Mouse (Mus musculus) stomach, embryonic 15.5 days (tissue): ENCODE measurements around the gene Ttc29. TPM values are rescaled to one million over a fixed set of nuclear protein-coding genes. Genes with fewer than 3 reads are reported as not detected.

Source experiments
- ATAC-seq: fragments of 200-750 bp; cut with Nextera tagmentation; 2 replicates; pipeline ENCODE4 v1.8.0; 2017; ENCODE audit warnings: low read depth, moderate number of reproducible peaks, moderate TSS enrichment; ENCODE audit not compliant: insufficient read depth, low FRiP score
- H3K27ac ChIP-seq: fragments of 300-500 bp; sonication (generic); 2 replicates; pipeline ENCODE4 v1.5.1; 2015; ENCODE audit warnings: mild to moderate bottlenecking, inconsistent platforms
- H3K27me3 ChIP-seq: fragments of 300-500 bp; sonication (generic); replicated peaks from 2 replicates; pipeline ENCODE4 v1.6.1; 2015; ENCODE audit warnings: inconsistent platforms
- H3K36me3 ChIP-seq: fragments of 300-500 bp; sonication (generic); 2 replicates; pipeline ENCODE4 v1.6.1; 2015; ENCODE audit warnings: inconsistent platforms
- H3K4me1 ChIP-seq: fragments of 300-500 bp; sonication (generic); 2 replicates; pipeline ENCODE4 v1.6.1; 2015; ENCODE audit warnings: inconsistent platforms
- H3K4me2 ChIP-seq: fragments of 300-500 bp; sonication (generic); 2 replicates; pipeline ENCODE4 v1.6.1; 2015; ENCODE audit warnings: mild to moderate bottlenecking, inconsistent platforms
- H3K4me3 ChIP-seq: fragments of 300-500 bp; sonication (generic); replicated peaks from 2 replicates; pipeline ENCODE4 v1.5.1; 2015; ENCODE audit warnings: inconsistent platforms
- H3K9ac ChIP-seq: fragments of 300-500 bp; sonication (generic); 2 replicates; pipeline ENCODE4 v1.6.1; 2015; ENCODE audit warnings: inconsistent platforms
- H3K9me3 ChIP-seq: fragments of 300-500 bp; sonication (generic); 2 replicates; pipeline ENCODE4 v1.6.1; 2016; ENCODE audit warnings: inconsistent platforms
- WGBS: fragments of 180-500 bp; shearing (Covaris S2); methylation state at CpG from one replicate; pipeline ENCODE4 v1.1.7; 2015; 5-methylcytosine and 5-hydroxymethylcytosine counted together
- polyA plus RNA-seq: library from polyadenylated mRNA; unstranded; fragments of >200 nt; fragmentation: Nextera tagmentation; extraction: Ambion mirVana; gene quantifications from 2 replicates; pipeline ENCODE4 v1.2.1, GENCODE M21; 2015

The Ttc29 gene
- polyA plus RNA-seq, 1 experiment from 2014 or later: 0.30 TPM

GRCm38 (mm10) chr8:78237972-78238675 is 25.0 kb downstream of the Ttc29 start:
- Histone ChIP-seq H3K4me2 (no peak overlapping the region), H3K36me3 (no peaks in the 10 kb centered on the region), H3K27ac (no peak overlapping the region), H3K4me1 (no peaks in the 10 kb centered on the region), H3K27me3 (no peaks in the 10 kb centered on the region), H3K4me3 (no peak overlapping the region), H3K9ac (no peak overlapping the region), H3K9me3 (no peaks in the 10 kb centered on the region)
- 52% methylated on average over 6 of the region's 6 CpGs for WGBS
- no peak for ATAC-seq

DNA sequence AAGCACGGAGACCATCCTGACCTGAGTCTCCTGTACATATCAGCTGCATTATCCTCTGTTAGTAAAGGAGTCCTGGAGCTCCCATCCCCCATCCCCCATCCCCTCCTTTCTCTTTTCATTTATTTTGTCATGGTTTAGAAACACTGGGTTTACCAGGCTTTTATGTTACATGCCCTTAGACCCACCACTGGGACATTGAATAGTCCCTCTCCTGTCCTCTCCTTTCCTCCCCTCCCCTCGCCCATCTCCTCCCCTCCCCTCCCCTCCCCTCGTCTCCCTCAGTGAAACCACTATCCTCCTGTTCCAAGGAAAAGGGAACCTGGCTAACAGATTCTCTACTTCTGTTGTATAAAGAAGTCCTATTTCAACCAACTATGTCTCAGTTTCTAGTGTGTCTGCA is 38.0 kb downstream of the Ttc29 start:
- ATAC-seq: no peak
- WGBS: 44% methylated on average over 3 of the region's 3 CpGs
- Histone ChIP-seq H3K9me3 (no peaks in the 10 kb centered on the region), H3K27ac (no peak overlapping the region), H3K4me3 (no peak overlapping the region), H3K36me3 (no peaks in the 10 kb centered on the region), H3K4me1 (no peaks in the 10 kb centered on the region), H3K4me2 (no peak overlapping the region), H3K27me3 (no peaks in the 10 kb centered on the region), H3K9ac (no peak overlapping the region)

DNA sequence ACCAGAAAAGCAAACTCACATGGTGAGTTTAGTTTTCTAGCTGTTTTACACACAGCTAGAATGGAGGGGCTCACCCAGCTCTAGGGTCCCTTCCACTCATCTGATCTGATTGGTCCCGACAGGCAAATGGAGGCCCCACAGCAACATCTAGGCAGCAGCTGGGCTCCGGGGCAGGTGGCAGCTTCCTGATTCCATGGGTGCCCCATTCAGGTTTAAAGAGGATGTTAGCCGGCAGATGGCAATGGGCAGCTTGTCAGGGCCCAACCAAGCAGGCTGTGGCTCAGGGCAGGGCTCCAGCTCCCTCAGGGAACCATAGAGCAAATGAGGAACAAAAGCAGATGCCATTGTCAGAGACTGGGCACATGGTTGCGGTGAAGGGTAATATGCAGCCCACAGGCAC is 41.3 kb downstream of the Ttc29 start:
- Histone ChIP-seq H3K27ac (no peak overlapping the region), H3K9ac (no peak overlapping the region), H3K36me3 (no peaks in the 10 kb centered on the region), H3K4me1 (no peaks in the 10 kb centered on the region), H3K4me2 (no peak overlapping the region), H3K4me3 (no peak overlapping the region), H3K27me3 (no peaks in the 10 kb centered on the region), H3K9me3 (no peaks in the 10 kb centered on the region)
- 78% methylated on average over 4 of the region's 4 CpGs for WGBS
- no peak for ATAC-seq

DNA sequence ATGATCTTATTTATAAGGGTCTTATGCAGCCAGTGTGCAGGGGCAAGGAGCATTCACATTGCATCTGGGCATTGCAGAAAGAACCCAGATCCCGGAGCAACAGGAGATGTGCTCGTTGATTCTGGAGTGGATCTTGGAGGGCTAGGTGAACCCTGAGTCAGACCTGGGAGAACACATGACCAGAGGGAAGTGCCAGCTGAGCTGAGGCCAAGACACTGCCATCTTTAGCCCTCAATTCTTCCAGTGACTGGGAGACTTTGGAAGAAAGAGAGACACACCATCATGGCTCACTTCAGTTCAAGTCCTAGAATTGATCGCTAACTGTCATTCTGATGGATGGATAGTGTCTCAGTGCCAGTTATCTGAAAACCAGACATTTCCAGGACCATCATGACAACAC is 41.9 kb downstream of the Ttc29 start:
- H3K27ac ChIP-seq: no peak overlapping the region
- H3K4me2 ChIP-seq: no peak overlapping the region
- H3K9me3 ChIP-seq: no peaks in the 10 kb centered on the region
- 86% methylated on average over 3 of the region's 3 CpGs for WGBS
- ATAC-seq: no peak
- no peaks in the 10 kb centered on the region for H3K27me3 ChIP-seq
- H3K9ac ChIP-seq: no peak overlapping the region
- no peaks in the 10 kb centered on the region for H3K4me1 ChIP-seq
- H3K4me3 ChIP-seq: no peak overlapping the region
- H3K36me3 ChIP-seq: no peaks in the 10 kb centered on the region

DNA sequence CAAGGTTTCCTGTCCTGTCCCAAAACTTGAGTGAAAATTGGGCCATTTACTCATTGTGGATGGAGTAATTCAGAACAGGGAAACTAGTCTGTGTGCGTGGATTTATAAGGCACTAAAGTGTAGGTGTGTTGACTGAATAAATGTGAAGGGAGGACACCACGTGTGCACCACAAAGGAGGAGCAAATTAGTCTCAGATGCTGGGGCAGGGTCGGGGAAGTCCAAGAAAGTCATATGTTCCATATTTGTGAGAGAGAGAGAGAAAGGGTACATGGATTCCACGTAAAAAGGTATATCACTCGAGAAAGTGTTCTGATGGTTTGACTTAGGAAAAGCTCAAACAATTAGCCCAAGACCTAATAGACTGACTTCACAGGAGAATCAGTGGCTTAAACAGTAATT is 52.4 kb downstream of the Ttc29 start:
- Histone ChIP-seq H3K9ac (no peak overlapping the region), H3K9me3 (no peaks in the 10 kb centered on the region), H3K4me1 (no peaks in the 10 kb centered on the region), H3K4me2 (no peak overlapping the region), H3K4me3 (no peak overlapping the region), H3K27me3 (no peaks in the 10 kb centered on the region), H3K27ac (no peak overlapping the region), H3K36me3 (no peaks in the 10 kb centered on the region)
- no peak for ATAC-seq
- 82% methylated on average over 5 of the region's 5 CpGs for WGBS

GRCm38 (mm10) chr8:78266231-78266630 is 53.1 kb downstream of the Ttc29 start:
- no peaks in the 10 kb centered on the region for H3K36me3 ChIP-seq
- 35% methylated on average over 3 of the region's 3 CpGs for WGBS
- no peak overlapping the region for H3K9ac ChIP-seq
- ATAC-seq: no peak
- H3K27me3 ChIP-seq: no peaks in the 10 kb centered on the region
- no peaks in the 10 kb centered on the region for H3K4me1 ChIP-seq
- no peaks in the 10 kb centered on the region for H3K9me3 ChIP-seq
- H3K4me2 ChIP-seq: no peak overlapping the region
- H3K27ac ChIP-seq: no peak overlapping the region
- no peak overlapping the region for H3K4me3 ChIP-seq

GRCm38 (mm10) chr8:78267894-78268411 is 54.9 kb downstream of the Ttc29 start:
- Histone ChIP-seq H3K27ac (no peak overlapping the region), H3K9ac (no peak overlapping the region), H3K4me1 (no peaks in the 10 kb centered on the region), H3K36me3 (no peaks in the 10 kb centered on the region), H3K9me3 (no peaks in the 10 kb centered on the region), H3K27me3 (no peaks in the 10 kb centered on the region), H3K4me2 (no peak overlapping the region), H3K4me3 (no peak overlapping the region)
- ATAC-seq: no peak
- 13% methylated on average over 7 of the region's 7 CpGs for WGBS

- Histone ChIP-seq H3K4me3 (no peak overlapping the region), H3K27ac (no peak overlapping the region), H3K36me3 (no peaks in the 10 kb centered on the region), H3K27me3 (no peaks in the 10 kb centered on the region), H3K9me3 (no peaks in the 10 kb centered on the region), H3K9ac (no peak overlapping the region), H3K4me2 (no peak overlapping the region), H3K4me1 (no peaks in the 10 kb centered on the region)
- 78% methylated on average over 10 of the region's 10 CpGs for WGBS
- ATAC-seq: no peak
Observed at GRCm38 (mm10) chr8:78269281-78269680, 56.2 kb downstream of the Ttc29 start.

DNA sequence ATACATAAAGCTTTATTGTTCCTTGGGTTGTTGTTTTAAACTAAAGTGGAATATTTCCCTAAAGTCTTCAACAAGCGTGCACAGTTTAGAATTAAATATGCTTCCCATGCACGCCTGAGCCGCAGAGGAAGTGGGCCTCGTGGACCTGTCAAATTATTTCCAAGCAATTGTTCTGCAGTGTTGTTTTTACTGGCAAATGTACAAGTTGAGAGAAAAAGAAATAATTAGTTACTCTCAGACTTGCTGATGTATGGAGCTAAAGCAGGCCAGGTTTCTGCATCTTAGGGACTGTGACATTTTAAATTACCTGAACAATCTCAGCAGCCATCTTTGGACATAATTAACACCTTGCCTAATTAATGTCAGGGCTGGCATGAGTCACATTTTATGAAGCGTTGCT is 58.3 kb downstream of the Ttc29 start:
- H3K4me1 ChIP-seq: no peaks in the 10 kb centered on the region
- H3K27me3 ChIP-seq: no peaks in the 10 kb centered on the region
- H3K36me3 ChIP-seq: no peaks in the 10 kb centered on the region
- no peak overlapping the region for H3K9ac ChIP-seq
- 57% methylated on average over 5 of the region's 5 CpGs for WGBS
- H3K4me3 ChIP-seq: no peak overlapping the region
- no peak overlapping the region for H3K4me2 ChIP-seq
- no peak overlapping the region for H3K27ac ChIP-seq
- no peaks in the 10 kb centered on the region for H3K9me3 ChIP-seq
- ATAC-seq: no peak

DNA sequence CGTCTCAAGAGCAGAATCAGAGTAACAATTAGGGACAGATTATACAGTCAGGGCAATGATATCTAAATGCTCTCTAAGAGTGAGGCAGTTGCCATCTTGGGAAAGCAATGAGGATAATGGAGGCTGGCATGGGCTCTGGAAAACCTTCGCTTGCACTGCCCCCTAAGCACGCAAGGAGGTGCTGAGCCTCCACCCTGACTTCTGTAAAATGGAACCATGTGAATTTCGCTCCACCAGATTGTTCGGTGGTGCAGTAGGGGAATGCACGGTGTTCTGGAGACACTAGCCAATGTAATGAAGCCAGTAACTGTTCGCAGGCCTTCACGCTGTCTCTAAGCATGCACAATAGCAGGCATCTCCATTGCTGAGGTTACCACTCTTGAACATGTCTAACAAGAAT is 63.0 kb downstream of the Ttc29 start:
- WGBS: 85% methylated on average over 8 of the region's 8 CpGs

GRCm38 (mm10) chr8:78277411-78277810 is 64.3 kb downstream of the Ttc29 start:
- WGBS: 73% methylated on average over 2 of the region's 2 CpGs
- Histone ChIP-seq H3K4me1 (no peaks in the 10 kb centered on the region), H3K36me3 (no peaks in the 10 kb centered on the region), H3K9ac (no peak overlapping the region), H3K27ac (no peak overlapping the region), H3K9me3 (no peaks in the 10 kb centered on the region), H3K4me3 (no peak overlapping the region), H3K27me3 (no peaks in the 10 kb centered on the region), H3K4me2 (no peak overlapping the region)
- ATAC-seq: no peak

More for the DNA sequence above, 63.0 kb downstream of the Ttc29 start:
- Histone ChIP-seq H3K4me1 (no peaks in the 10 kb centered on the region), H3K9me3 (no peaks in the 10 kb centered on the region), H3K9ac (no peak overlapping the region), H3K4me2 (no peak overlapping the region), H3K36me3 (no peaks in the 10 kb centered on the region), H3K27ac (no peak overlapping the region), H3K27me3 (no peaks in the 10 kb centered on the region), H3K4me3 (no peak overlapping the region)
- ATAC-seq: no peak

DNA sequence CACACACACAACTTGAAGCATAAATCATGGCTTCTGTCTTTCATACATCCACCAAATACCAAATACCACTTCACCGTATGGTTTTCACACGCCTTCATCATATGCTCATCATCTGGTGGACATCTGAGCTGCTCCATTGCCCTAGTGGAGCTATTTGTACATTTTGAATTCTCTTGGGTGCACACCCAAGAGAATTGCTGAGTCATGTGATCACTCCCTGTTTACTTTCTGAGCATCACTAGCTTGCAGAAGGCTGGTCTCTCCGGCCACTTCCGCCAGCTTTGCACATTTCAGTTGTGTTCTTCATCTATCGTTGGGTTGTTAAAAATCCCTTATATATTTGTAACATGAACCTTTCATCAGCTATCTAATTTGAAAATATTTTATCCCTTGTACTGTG is 65.5 kb downstream of the Ttc29 start:
- Histone ChIP-seq H3K4me1 (no peaks in the 10 kb centered on the region), H3K4me3 (no peak overlapping the region), H3K27me3 (no peaks in the 10 kb centered on the region), H3K36me3 (no peaks in the 10 kb centered on the region), H3K9me3 (no peaks in the 10 kb centered on the region), H3K27ac (no peak overlapping the region), H3K4me2 (no peak overlapping the region), H3K9ac (no peak overlapping the region)
- ATAC-seq: no peak
- 86% methylated on average over 5 of the region's 5 CpGs for WGBS

- no peaks in the 10 kb centered on the region for H3K36me3 ChIP-seq
- H3K27ac ChIP-seq: no peak overlapping the region
- H3K4me3 ChIP-seq: no peak overlapping the region
- 82% methylated on average over 2 of the region's 2 CpGs for WGBS
- no peaks in the 10 kb centered on the region for H3K9me3 ChIP-seq
- H3K4me1 ChIP-seq: no peaks in the 10 kb centered on the region
- H3K4me2 ChIP-seq: no peak overlapping the region
- no peak overlapping the region for H3K9ac ChIP-seq
- no peak for ATAC-seq
- no peaks in the 10 kb centered on the region for H3K27me3 ChIP-seq
Observed at GRCm38 (mm10) chr8:78284805-78285204, 71.7 kb downstream of the Ttc29 start.
